Mouse (Mus musculus) urinary bladder, adult 18-20 months (tissue): ENCODE data around the gene Clec16a.
A peak's percentile ranks its signal among the peaks of the same experiment; 100 is the strongest.

Experiments
- DNase-seq, 2 experiments: peaks; one replicate each; pipeline ENCODE4 v3.0.0; 2022; ENCODE audit warnings: low spot score in 2 of 2, mixed read lengths in 2 of 2

The Clec16a gene

DNA sequence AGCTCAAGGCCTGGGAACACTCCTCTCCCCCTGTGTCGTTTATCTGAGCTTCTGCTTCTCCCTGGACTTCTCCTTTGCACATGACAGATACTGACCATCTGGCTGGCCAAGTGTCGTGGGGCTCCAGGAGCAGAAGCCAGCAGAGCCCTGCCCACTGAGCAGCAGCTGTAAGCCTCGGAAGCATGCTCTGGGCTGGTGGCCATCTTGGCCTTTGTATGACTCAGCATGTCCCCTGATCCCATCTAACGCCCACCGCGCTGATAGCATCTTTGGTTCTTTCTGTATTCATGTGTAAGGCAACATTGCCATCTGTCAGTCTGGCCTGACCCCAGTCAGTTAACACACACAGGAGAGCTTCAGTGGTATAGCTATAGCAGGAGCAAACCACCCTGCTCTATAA lies 174.8 kb downstream of the Clec16a start:
- no peak for DNase-seq

DNA sequence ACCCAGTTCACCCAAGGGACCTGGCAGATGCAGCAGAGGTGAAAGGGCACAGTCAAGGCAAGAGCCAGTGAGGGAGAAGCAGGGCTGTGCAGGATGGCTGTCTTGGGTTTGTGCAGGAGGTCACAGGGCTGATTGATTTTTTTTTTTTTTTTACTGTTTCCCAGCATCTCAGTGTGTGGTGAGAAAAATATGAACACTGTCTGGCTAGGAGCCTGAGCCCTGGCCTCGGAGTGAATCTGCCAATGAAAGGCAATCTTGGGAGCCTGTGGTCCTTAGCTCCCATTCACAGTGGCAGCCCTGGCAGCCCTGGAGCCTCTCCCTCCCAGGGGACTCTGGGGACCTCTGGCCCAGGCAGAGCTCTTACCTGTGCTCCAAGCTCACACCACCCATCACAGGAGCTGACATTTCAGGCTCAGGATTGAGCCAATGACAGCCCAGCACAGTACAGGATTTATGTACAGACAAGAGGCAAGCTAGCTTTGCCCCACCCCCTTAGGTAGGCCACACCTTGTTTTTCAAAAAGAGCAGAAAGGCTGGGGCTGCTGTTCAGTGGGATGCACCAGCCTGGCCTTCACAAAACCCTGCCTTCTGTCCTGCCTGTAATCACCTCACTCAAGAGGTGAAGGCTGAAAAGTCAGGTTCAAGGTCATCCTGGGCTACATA lies 177.9 kb downstream of the Clec16a start:
- DNase-seq = no peak

- no peak for DNase-seq
Observed at GRCm38 (mm10) chr16:10723816-10724647, 178.9 kb downstream of the Clec16a start.

- DNase-seq = no peak
Observed at GRCm38 (mm10) chr16:10725156-10725555, 180.0 kb downstream of the Clec16a start.

DNA sequence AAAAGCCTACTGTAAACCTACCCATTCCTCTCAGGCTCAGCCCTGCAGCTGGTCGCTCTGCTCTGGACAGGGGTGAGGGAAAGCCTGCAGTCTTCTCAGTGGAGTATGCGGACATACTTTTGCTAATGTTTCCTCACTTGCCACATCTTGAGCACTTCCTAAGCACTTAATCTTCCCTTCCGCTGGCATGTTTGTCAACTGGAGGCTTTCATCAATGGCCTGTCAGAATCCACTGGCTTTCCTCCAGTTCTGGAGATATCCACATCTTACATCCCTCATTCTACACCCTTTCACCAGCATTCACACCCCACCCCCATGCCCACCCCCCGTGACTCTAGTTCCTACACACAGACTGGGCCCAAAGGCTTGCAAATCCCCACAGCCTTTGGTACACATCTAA lies 182.5 kb downstream of the Clec16a start:
- no peak for DNase-seq

- no peak for DNase-seq
Observed at GRCm38 (mm10) chr16:10728886-10729285, 183.7 kb downstream of the Clec16a start.

- DNase-seq = no peak
Observed at GRCm38 (mm10) chr16:10730941-10731340, 185.8 kb downstream of the Clec16a start.

DNA sequence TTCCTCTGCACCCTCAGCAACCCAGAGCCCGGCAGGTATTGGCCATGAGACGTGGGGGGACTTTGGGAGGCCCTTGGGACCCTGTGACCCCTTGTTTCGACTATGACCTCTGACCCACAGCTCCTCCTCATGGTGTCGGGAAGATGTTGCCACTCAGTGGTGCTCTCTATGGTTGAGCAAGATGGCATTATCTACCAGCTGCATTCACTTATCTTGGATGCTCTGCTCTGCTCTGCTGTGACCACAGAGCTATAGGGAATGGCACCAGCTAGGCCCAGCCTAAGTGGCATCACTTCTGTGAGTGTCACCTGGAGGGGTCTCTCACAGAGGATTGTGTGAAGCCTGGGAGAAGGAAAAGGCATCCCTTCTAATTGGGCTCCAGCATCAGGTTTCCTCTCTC lies 186.6 kb downstream of the Clec16a start:
- DNase-seq = no peak

DNA sequence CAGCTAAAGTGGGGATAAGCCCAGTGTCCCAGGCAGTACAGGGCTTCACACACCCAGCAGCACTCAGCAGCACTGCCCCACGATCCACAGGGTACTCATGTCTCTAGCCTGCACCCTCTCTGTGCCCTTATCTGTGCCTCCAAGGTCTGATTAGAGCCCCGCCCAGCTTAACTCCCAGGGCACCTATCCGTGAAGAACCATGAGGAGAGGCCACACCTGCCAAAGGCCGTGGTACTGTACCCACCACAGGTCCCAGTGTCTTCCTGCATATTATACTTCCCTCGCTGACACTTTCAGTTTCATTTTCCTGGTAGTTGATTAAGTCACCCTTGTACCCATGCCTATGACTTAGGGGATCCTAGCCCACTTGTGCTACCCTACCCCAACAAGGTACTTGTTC lies 187.3 kb downstream of the Clec16a start:
- no peak for DNase-seq

DNA sequence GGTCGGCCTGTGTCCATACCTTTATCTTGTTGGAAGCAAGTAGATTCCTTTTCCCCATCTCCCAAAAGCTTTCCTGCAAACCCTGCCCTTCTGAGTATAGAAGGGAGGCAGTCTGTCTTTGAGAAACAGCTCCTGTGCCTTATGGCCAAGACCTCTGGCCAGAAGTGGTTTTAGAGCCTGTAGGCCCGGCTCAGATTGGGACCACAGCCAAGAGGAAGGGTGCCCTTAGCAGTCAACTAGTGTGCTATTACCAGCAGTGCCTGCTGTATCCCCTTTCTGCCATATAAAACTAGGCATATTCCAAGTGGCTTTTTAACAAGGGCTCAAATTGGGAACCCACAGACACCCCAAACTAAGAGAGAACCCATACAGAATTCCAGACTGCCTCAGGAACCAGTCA lies 190.6 kb downstream of the Clec16a start:
- DNase-seq = no peak

GRCm38 (mm10) chr16:10736364-10736763 lies 191.2 kb downstream of the Clec16a start:
- DNase-seq = no peak

DNA sequence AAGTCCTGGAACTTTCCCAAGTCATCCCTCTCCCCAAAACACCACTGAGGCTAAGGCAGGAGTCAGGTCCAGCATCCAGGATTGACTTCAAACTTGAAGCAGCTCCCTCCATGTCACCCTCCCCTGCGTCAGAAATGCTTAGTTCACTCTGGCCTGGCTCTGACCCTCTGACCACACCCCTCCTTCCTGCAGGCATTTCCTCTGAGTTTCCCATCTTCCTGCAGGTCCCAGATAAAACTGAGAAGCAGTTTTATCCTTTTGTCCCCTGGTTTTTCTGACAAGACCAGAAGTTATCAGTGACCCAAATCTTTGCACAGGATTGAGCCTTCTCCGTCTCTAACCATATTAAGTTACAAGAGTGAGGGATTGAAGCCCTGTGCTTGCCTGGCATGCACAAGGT lies 192.4 kb downstream of the Clec16a start:
- no peak for DNase-seq

DNA sequence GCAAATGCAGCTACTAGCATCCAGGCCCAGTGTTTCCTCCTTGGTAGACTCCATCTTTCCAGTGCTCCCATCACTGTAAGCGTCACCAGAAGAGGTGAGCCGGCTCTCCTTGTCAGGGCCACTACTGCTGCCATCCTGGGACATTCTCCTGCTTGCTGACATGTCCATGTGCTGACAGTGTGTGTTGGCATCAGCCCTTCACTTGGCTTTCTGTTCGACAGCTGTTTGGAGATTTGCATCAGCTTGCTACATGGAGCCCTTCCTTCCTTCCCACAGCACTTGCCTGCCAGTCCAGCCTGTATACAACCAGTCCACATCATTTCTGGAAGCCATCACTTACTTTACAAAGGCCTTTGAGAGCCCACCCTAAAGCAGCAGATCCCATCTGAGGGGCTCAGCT lies 193.7 kb downstream of the Clec16a start:
- DNase-seq = no peak

DNA sequence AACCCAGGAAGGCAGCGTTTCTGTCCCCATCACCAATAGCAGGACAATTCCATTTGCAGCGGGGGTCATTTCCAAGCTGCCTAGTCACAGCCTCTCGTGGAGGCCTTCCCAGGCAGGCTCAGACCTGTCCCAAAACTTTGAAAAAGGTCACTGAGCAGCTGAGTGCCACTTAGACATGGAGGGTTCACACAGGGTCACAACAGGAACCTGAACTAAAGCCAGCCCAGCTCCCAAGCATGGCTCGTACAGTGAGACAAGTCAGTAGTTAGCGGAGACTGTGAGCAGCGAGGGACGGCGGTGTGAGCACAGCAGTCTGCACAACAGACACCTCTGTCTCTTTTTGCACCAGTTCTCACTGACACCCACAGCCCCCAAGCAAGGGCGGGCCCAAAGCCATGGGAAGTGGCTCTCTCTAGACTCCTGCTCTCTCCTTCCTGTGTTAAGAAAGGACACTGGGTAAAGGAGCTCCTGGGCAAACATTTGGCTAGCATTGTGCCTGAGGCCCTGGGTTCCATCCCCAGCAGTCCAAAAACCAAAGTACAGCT lies 194.8 kb downstream of the Clec16a start:
- DNase-seq = no peak

GRCm38 (mm10) chr16:10741082-10741481 lies 195.9 kb downstream of the Clec16a start:
- no peak for DNase-seq

- no peak for DNase-seq
Observed at GRCm38 (mm10) chr16:10749226-10749625, 204.1 kb downstream of the Clec16a start.

GRCm38 (mm10) chr16:10749824-10750223 lies 204.7 kb downstream of the Clec16a start:
- no peak for DNase-seq

DNA sequence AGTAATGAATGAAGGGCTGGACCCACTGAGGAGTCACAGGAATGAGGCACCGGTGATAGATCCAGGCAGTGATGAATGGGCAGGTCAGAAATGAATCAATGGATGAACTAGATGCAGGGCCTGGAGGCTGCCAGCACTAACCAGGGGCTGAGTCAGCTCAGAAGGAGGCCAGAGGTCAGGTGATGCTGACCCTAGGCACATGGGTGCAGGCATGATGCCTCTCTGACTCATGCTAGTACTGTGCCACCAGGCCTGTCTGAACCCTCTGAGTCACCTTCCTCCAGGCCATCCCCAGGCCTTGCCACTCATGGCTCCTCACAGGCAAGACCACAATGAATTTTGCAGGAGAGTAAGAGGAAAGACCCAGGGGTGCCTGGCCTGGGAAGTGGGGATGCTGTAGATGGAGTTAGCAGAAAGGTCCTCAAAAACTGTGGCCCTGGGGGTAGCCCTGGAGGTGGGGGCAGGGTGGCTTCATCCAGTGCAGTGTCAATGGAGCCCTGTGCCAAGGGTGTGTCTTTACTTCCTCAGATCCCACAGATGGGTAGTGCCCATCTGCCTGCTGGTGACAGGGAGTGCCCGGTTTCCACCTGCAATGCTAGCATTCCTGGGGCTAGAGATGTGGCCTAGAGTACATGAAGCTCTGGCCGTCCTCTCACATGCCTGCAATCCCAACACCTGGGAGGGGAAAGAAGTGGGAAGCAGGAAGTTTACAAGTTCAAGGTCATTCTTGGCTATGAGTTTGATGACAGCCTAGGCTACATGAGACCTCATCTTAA lies 209.6 kb downstream of the Clec16a start:
- DNase-seq = peak; percentile 34 to 62

DNA sequence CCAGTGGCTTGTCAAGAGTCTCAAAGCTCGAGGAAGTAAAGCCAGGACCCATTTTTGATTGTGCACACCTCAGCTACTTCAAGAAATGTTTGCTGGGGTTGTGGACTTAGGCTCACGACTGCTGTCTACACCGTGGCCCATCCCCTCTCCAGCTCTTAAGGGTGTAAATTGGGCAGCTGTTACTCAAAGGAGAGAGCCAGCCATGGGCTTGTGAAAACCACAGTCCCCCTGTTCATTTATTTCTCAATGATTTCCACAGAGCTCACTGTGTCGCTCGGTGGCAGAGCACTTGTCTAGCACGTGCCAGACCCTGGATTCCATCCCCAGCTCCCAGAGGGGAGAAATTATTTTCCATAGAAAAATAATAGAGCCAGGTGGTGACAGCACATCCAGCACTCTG lies 211.0 kb downstream of the Clec16a start:
- DNase-seq = no peak

DNA sequence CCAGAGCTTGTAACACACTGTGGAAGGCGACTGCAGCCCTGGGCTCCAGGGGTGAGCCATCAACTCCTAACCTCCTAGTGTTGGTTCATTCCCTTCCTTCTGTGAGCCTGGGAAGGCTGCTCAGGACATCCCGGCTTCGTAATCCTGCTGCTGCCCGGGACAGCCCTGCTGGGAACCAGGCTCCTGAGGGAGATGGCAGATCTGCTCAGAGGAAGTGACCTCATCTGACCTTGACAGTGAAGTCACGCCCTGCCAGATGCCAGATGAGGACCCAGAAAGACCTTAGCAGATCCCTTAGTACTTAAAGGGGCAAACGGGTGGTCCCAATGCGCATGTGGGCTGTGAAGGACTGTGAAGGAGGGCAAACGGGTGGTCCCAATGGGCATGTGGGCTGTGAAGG lies 216.0 kb downstream of the Clec16a start:
- DNase-seq = no peak

DNA sequence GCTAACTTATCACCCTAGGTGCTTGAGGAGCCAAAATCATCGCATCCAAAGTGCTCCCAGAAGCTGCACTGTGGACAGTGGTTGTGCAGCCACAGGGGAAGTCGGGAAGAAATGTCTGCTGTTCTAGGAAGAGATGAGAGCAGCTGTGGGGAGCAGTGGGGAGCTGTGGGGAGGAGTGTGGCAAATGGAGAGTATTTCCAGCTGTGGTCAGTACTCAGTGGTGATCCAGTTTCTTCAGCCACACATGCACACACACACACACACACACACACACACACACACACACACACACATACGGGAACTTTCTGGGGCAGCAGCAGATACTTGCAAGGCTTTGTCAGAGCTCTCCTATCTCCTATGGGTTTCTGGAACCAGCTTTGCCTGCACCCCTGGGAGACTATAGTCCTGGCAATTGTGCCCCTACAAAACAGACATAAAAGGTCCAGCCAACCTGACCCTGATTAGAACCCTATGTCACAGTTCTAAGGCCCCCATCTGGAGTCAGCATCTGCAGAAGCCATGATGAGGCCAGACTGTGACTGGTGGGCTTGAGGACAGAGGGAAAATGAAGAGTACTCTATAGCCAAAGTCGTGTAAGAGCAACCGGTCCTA lies 217.5 kb downstream of the Clec16a start:
- DNase-seq = no peak
